Mouse (Mus musculus) liver, embryonic 14.5 days (tissue): ENCODE measurements at regions not wholly inside any gene's neighbourhood (a gene's known extent, or its start where the extent isn't known, plus 50 kb on each side); places are given as distances from the start of the nearest gene placed in this dataset.

Source experiments
- CTCF ChIP-seq: IDR thresholded peaks from 2 replicates; pipeline ENCODE4 v1.5.1; 2016; ENCODE audit warnings: antibody characterized with exemption, low read depth, control low read depth
- EP300 ChIP-seq: IDR thresholded peaks from 2 replicates; pipeline ENCODE4 v1.6.1; 2016; ENCODE audit warnings: antibody characterized with exemption, low read depth

DNA sequence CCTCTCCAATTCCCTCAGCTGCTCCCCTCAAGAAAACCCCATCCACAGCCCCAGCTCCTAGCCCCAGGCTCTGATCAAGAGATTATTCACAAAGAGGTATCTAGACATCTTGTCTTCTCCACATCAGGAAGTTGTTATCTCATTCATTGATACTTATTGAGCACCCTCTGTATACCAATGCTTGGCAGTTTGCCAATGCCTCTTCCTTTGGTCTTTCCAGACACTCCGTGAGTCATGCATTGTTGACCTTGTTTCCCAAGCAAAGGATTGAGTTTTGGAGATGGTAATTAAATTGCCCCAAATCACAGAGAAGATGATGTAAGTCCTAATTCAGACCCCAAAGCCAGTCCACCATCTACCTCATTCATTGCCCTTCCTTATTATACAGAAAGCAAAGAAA, 235.9 kb upstream of the Zmiz1 start:
- TF ChIP-seq CTCF, result no peak
- TF ChIP-seq EP300, result no peak
